Mouse (Mus musculus) adrenal gland, adult 2 months (tissue): ENCODE measurements around the gene Pigx. TPM values are rescaled to one million over a fixed set of nuclear protein-coding genes. Genes with fewer than 3 reads are reported as not detected.
"Not testable (repeated sequence)": the region's sequence is repeated elsewhere in the genome, so short reads cannot be mapped to it uniquely, and the experiment has no call there.

Experiments
- DNase-seq: peaks from one replicate; pipeline ENCODE4 v3.0.0; 2021
- polyA plus RNA-seq: library from polyadenylated mRNA; depleted of rRNA; stranded (reverse); fragments of >200 nt; gene quantifications from 2 replicates; pipeline ENCODE4 v1.2.3, GENCODE M21; 2012
- total RNA-seq, 2 experiments: library from RNA; stranded (reverse); gene quantifications; 2 replicates each; pipeline ENCODE4 v1.2.3; 2021

The Pigx gene
- total and polyA plus RNA-seq, 3 experiments: 27.6 to 35.5 (median 30.8) TPM

GRCm38 (mm10) chr16:32110951-32111699 lies 11.6 kb upstream of the Pigx start:
- peak; percentile 31 for DNase-seq

GRCm38 (mm10) chr16:32108578-32108977 lies 9.0 kb upstream of the Pigx start:
- no peak for DNase-seq

- no peak for DNase-seq
These were observed 8.6 kb upstream of the Pigx start for GRCm38 (mm10) chr16:32108170-32108569.

- DNase-seq: no peak
These were observed 8.0 kb upstream of the Pigx start for GRCm38 (mm10) chr16:32107342-32108045.

- DNase-seq: no peak
These were observed 6.2 kb upstream of the Pigx start for GRCm38 (mm10) chr16:32105698-32106097.

GRCm38 (mm10) chr16:32102295-32102694 lies 2.8 kb upstream of the Pigx start:
- no peak for DNase-seq

GRCm38 (mm10) chr16:32098897-32099637 lies 473 bp downstream of the Pigx start:
- DNase-seq: no peak

- DNase-seq: not testable (repeated sequence)
These were observed 1.8 kb downstream of the Pigx start for GRCm38 (mm10) chr16:32097757-32098156.

- no peak for DNase-seq
These were observed 8.1 kb downstream of the Pigx start for GRCm38 (mm10) chr16:32091466-32091865.

GRCm38 (mm10) chr16:32087629-32088443 lies 11.7 kb downstream of the Pigx start:
- DNase-seq: peak; percentile 43

GRCm38 (mm10) chr16:32078991-32079511 lies 20.5 kb downstream of the Pigx start, which contains the start of gene Pak2:
Gene Pak2, minus strand, starts transcription at chr16:32079342.
- peak; percentile 96 for DNase-seq

- no peak for DNase-seq
These were observed 21.0 kb downstream of the Pigx start for GRCm38 (mm10) chr16:32078408-32078990.

- no peak for DNase-seq
These were observed 21.7 kb downstream of the Pigx start for GRCm38 (mm10) chr16:32077648-32078407.

GRCm38 (mm10) chr16:32076406-32076805 lies 23.1 kb downstream of the Pigx start:
- DNase-seq: no peak

GRCm38 (mm10) chr16:32075762-32076161 lies 23.8 kb downstream of the Pigx start:
- DNase-seq: no peak

- DNase-seq: not testable (repeated sequence)
These were observed 29.5 kb downstream of the Pigx start for GRCm38 (mm10) chr16:32070070-32070469.

- DNase-seq: peak; percentile 40
These were observed 30.9 kb downstream of the Pigx start for GRCm38 (mm10) chr16:32068389-32069300.

GRCm38 (mm10) chr16:32066899-32067298 lies 32.6 kb downstream of the Pigx start:
- no peak for DNase-seq

GRCm38 (mm10) chr16:32063900-32064299 lies 35.6 kb downstream of the Pigx start:
- no peak for DNase-seq
